Mouse (Mus musculus): ENCODE measurements around the gene Lonp1.
"Not testable (repeated sequence)": the region's sequence is repeated elsewhere in the genome, so short reads cannot be mapped to it uniquely, and the experiment has no call there.

Gene Lonp1

DNA sequence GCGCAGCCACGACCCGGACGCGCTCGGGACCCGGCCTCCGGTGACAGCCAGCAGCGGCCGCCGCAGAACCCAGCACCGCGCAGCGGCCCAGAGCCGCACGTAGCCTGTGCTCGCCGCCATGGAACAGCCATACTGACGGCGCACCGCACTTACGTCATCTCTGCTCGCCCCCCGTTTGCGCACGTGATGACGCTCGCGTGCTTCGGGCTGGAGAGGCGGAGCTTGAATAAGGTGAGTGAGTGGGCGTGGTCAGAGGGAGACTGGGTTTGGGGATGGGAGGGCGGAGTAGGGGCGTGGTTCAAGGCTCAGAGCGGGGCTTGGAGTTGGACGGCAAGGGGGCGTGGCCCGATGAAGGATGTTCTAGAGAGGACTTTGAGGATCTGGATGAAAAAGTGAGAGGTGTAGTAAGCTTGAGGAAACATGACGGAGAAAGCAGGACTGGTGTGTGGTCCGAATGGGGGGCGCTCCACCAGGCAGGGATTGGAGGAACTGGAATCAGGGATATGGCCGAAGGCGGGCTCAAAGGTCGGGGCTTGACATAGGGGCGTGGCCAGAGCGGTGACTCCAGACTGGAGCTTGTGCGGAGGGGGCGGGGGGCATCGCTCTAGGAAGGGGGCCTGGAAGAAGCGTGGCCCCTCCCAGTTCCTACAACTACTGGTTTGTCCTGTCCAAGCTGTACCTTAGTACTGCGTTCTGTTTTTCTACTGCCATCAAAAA is at the start of gene Lonp1:
Gene Lonp1, minus strand, starts transcription at position 134 of the 717 bp plus-strand sequence.
- peak; percentile 89 to 95 for DNase-seq

DNA sequence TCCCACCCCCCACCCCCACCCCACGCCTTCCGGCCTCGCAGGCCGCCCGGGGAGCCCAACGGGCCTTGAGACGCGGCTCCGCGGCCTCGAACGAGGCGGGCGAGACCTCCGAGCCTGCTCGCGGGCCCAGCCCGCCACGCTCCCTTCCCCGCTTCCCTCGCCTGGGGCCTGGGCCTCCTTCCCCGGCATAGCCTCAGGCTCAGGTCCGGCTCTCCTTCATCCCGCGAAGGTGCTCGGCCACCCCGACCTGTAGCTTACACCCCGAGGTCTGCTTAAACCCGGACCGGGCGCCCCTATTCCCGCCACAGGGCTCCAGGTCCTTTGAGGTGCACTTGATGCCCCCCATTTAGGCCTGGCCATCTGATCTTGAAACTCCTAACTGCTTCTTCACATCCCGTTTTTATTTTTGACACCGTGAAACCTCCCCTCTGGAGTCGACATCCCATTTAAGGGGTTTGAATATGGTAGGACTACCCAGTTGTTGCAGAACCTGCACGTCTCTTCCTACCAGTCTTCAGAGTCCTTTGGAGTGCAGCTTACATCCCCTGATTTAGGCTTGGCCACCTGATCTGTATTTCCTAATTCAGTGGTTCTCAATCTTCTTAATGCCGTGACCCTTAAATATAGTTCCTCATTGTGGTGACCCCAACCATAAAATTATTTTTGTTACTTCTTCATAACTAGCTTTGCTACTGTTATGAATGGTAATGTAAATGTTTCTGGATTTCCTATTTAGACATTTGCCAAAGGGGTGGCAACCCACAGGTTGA is 47.1 kb upstream of the Lonp1 start:
- peak in 1 of 2 experiments; percentile 54 for DNase-seq

DNA sequence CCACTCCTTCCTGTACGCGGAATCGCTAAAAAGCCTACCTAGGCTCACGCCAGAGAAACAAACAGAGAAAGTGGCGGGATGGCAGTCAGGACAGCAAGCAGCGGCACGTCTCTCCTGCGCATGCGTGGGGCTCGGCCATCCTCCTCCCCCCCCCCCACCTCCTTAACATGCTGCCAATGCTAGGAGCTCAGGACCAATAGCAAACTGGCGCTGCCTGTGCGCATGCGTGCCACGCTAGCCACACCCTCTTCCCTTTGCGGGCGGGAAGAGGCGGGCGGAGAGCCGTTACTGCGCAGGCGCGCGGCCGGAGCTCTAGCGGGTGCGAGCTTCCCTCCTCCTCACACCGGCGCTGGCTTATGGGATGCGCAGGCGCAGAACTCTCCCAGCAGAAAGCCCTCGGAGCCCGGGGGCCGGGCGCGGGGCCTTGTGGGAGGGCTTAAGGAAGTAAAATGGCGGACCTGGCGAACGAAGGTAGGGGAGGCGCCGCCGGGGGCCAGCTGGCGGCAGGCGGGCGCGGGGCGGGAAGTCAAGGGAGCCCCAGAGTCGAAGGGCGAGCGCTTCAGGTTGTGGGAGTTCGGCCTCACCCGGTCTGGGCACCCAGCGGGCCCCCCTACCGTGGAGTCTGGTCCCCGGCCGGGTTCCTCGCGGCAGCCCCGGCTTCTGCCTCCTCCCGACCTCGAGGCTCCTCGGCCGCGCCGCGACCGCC is 46.4 kb upstream of the Lonp1 start, which contains the start of gene Ranbp3:
Gene Ranbp3, plus strand, starts transcription at position 354 of the 706 bp plus-strand sequence.
- peak; percentile 99 to 100 for DNase-seq

DNA sequence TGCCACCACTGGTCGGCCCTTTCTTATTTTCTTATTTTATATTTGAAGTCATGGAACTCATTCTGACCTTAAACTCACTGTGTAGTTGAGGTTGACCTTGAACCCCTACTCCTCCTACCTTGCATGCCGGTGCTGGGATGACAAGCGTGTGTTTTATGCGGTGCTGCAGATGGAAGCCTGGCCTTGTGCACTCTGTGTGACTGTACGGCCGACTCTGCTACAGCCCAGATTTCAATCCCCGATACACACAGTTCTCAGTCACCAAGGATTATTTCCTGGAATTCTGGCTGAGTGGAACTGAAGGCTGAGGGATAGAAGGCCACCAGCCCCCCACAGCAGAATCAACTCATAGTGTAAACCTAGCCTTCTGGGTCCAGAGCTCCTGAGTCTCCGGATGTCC is 43.1 kb upstream of the Lonp1 start:
- DNase-seq = no peak

DNA sequence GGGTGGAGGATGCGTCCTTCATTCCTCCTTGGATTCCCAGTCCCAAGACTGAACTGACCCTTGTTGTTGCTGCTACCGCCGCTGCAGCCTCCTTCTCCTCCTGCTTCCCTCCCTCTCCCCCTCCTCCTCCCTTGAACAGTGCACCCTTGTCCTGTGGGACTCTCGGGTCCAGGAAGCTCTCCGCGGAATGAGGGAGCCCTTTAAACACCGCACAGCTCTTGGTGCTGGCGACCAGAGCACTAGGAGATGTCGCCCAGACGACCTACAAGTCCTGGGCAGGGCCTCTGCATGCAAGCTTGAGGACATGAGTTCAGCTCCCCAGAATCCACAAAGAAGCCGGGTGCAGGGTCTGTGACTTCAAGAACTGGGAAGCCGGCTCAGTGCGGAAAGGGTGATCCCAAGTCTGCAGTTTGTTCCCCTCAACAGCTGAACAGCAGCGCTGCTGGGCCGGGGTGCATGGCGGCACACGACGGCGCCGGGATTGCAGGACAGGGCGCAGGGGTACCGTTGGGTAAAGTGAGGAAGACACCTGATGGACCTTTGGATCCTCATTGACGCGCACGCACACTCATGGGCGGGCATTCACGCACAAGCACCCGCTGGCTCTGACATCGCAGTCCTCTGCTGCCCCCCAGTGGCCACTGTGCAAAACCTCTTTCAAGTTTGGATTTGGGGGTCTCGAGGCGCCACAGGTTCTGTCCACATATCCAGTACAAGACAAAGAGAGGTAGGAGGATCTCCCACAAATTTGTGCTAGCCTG is 41.9 kb upstream of the Lonp1 start:
- peak; percentile 59 to 64 for DNase-seq

DNA sequence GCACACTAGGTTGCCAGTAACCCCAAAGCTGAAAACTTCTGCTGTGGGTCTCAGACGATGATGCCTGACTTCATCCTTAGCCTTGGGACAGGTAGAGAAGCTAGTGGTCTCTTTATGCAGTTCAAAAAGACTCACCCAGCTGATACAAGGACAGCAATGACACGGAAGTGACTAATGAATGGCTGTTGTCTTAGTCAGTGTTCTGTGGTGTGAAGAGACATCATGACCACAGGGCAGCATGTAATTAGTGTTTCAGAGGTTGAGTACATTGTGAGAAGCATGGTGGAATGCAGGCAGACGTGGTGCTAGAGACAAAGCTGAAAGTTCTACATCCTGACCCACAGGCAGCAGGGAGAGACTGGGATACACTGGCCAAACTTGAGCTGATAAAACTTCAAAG is 40.9 kb upstream of the Lonp1 start:
- no peak for DNase-seq

DNA sequence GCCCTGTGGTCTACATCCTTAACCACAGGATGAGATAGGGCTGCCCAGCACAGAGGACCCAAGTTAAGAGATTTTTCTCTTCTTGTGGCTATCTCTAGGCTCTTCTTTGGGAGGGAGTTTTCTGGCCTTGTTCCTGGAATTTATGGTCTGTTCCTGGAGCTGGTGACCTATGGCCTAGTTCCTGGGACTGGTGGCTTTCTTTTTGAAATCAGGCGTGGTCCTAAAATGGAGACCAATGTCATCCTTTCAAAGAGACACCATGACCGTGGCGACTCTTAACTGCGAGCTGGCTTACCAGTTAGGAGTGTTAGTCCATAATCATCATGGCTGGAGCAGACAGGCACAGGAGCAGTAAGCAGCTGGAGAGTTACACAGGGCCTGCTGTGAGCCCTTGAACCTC is 39.7 kb upstream of the Lonp1 start:
- no peak for DNase-seq

DNA sequence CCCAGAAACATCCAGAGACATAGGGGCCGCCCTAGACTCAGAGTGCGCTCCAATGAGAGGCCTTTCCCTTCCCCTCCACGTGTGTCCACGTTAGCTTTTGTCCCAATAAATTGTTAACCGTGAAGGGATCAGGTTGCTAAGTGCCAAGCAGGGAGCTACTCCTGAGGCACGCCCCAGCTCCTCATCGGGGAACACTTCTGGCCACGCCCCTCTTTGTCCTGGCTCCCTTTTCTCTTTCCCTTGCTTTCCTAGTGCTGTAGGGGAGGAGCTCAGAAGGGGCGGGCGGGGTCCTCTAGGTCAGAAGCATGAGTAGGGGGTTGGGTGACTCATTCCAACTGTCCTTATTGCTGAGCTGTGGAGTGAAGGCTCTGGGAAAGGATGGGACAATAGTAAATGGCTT is 37.6 kb upstream of the Lonp1 start:
- no peak for DNase-seq

DNA sequence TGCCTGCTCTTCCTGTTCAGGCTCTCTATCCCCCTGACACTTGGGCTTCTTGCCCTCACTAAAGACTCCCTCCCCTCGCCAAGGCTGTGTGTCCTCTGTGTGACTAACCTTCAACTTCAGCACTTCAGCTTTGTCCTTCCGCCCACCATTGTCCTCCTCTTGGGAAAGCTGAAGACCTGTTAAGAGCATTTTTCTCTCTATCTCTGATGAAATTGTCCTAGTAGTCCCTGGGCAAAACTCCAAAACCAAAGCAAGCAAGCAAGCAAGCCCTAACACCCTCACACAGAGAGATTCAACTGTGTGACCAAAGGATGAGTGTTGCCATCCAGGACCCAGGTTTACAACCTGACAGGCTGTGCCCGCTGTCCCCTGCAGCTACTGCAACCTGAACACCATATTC is 37.0 kb upstream of the Lonp1 start:
- no peak for DNase-seq

DNA sequence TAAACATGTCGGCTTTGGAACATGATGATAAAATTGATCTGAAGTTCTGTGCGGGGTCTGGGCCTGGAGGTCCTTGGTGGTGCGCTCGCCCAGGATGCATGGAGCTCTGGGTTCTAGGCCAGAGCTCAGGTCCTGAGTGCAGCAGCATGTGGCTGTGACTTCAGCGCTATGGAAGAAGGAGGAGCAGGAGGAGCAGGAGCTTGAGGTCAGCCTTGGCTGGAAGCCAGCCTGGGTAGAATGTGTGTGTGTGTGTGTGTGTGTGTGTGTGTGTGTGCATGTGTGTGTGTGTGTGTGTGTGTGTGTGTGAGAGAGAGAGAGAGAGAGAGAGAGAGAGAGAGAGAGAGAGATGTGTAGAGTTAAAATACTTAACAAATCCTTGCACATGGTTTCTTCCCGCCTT is 29.5 kb upstream of the Lonp1 start:
- DNase-seq = no peak

DNA sequence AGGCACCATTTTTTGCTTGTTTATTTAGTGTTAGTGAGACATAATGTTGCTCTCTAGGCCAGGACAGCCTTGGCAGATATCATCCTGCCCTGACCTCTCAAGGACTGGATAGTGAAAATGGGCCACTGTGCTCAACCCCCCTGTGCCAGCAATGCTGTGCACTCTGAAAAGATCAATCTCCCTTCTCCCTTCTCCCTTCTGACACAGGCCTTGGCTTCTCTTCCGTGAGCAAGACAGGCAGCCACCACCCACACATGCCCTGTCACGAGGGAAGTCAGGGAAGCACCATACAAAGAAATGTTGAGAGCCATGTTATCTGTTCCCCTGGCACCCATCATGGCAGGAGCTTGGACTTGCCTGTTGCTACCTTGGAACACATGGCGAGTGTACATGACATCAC is 28.6 kb upstream of the Lonp1 start:
- DNase-seq = no peak

DNA sequence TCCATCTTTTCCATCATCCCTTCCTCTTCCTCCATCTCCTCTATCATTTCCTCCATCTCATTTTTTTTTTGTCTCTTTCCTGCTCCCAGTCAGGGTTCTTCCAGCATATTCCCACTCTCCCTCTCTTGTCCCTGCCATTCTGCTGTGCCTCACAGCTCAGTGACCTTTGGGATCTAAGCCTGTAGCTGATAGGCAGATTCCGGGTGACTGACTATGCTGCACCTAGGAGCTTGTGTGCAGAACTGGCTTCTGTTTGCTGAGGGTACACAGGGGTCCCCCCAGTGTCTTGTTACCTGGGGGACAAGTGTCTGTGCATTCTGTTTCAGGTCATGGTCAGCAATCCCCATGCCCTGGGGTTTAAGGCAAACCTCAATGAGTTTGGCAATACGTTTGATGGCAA is 28.1 kb upstream of the Lonp1 start:
- no peak for DNase-seq

DNA sequence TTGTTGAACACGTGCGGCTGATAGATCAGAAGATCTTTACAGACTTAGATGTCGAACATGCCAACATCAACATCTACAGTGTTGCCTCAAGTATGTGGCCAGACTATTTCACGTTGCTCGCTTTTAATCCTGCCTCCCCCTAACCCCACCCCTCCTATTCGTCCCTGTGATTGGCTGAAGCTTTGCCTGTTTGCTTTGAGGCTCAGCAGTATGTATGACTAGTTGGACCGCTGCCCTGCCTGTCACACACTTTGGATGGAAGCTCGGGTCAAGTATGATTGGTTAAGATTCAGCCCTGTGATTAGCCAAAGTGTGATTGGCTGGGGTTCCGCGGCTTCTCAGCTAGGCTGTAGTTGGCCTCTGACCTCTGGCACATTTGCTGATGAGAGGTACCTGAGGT is 25.1 kb upstream of the Lonp1 start:
- no peak for DNase-seq

DNA sequence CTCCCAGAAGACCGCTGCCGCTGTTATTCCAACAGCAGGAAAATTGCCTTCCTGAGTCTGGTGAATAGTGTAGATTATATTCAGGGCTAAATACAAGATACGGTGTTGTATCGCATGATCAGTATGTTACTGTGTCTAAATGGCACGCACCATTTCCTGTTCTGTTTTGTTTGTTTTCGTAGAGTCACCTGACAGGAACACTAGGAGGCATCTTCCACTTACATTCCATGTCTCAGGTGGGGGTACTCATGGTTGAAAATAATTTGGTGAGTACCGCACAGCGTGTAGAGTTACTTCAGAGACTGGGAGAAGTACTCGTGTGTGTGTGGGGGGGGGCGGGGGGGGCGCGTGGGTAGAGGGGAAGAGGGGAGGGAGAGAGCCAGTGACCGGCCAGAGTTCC is 20.9 kb upstream of the Lonp1 start:
- DNase-seq = no peak

DNA sequence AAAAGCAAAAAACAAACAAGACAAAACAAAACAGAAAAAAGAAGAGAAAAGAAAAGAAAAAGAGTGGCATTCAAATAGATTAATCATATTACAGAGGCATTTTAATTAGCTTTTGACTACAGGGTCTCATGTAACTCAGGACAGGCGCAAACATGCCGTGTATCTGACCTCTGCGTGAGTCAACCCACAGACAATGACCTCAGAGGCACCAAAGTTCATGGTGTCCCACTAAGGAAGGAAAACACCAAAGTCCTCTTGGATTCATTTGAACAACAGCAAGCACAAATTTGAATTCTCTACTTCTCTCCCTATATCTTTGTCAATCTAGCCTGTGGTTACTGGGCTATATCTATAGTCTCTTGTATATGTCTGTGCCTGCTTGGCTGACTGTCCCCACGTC is 16.6 kb upstream of the Lonp1 start:
- no peak for DNase-seq

DNA sequence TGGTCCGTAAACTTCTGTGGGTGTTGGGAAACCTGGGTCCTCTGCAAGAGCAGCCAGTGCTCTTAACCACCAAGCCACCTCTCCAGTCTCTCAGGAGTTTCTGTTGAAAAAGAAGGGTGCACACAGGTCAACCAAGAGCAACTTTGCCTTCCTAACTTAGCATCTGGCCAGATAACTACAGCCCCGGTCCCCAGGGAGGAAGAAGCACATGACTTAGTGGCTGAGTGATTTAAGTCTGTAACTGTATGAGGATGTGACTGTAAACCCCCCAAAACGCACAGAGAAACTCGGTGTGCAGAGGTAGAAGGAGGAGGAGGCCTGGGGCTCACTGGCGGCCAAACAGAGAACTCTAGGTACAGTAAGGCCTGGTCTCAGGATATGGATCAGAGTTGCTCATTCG is 7.3 kb upstream of the Lonp1 start:
- DNase-seq = no peak

DNA sequence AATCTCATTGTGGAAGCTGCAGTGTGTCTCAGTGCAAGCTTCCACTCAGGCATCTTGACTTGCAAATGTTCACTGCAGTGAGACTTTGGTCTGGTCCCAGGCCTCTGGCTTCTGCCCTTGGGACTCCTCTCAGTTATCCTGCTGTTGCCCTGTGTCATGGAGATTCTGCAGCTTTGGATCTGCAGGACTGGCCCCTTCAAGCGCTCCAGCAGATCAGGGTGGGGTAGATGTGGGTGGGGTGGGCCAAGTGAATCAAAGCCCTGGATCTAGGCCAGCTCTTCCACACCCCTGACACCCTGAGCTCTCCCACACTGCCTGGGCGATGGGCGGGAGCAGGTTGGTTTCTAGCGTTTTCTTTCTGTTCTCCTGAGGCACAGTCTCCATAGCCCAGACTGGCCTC is 5.1 kb upstream of the Lonp1 start:
- DNase-seq = no peak

DNA sequence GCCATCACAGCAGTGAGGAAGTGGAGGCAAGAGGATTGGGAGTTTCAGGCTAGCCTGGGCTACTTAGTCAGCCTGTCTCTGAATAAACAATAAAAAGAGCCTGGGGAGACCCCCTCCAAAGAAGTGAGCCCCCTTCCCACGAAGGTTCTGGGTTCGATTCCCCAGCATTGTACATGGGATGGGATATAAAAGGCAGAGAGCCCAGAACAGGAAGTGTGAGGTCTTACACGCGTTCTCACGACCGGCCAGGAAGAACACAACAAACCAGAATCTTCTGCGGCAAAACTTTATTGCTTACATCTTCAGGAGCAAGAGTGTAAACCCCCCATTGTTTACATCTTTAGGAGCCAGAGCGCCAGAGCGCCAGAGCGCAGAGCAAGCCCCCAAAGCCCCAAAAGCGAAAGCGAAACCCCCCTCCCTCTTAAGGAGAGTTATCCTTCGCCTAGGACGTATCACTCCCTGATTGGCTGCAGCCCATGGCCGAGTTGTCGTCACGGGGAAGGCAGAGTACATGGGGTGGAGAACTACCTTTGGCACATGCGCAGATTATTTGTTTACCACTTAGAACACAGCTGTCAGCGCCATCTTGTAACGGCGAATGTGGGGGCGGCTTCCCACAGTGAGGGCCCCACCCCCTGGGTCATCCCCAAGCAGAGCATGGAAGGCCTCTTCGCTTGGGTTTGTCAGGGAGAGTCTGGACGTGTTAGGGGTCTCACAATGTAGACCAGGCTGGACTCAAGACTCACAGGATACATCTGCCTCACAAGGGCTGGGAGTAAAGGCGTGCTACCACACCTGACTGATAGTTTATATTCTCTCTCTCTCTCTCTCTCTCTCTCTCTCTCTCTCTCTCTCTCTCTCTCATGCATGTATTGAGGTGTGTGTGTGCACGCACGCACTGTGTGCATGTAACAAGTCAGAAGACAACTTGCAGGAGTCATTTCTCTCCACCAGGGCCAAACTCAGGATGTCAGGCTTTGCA is 3.4 kb upstream of the Lonp1 start:
- not testable (repeated sequence) for DNase-seq

DNA sequence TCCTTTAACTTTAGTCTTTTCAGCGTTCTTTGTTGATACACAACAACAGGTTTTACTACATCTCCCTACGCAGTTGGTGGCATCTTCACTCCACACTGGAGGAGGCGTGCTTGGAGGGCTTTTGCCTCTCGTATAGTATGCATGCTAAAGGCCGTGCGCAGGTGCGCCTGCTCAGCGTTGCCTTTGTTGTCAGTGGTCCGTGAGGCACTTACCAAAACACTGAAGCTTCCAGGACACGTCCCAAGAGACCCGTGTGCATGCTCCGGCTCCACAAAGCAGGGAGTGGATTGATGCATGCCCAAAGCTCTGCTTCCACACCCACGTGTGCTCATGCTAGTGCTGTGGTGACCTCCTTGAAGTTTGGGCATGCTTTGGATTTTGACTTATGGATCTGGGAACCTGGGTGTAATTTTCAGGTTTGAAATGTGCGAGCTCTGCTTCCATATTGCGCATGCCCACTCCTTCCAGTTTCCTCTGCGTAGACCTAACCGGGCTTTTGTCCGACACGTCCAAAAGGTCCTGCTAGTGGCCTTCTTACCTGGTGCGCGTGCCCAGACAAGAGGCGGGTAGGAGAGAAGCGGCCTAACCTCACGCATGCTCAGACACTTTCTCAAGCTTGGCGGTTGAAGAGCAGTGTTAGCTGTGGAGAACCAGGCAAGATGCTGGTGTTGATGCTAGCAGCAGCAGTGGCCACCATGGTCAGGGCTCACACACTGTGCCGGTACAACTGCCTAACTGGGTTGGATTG is 1.0 kb upstream of the Lonp1 start, which contains the start of gene Catsperd:
Gene Catsperd, plus strand, starts transcription at position 614 of the 748 bp plus-strand sequence.
- no peak for DNase-seq

DNA sequence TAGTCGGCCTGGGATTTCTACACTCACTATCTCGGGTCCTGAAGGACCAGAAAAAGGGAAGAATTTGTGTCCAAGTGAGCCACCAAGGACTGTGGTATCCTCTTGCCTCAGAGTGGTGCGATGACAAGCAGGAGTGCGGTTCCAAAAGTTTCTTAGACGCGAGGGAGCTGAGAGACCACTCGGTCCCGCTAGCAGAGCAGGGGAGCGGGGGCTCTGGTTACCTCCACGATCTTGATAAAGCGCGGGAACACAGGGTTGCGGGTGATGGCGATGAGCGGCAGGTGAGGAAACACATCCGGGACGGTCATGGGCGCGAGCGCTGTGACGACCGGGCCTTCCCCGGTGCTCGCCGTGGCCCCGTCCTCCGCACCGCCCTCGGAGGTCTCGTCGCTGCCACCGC is 427 bp downstream of the Lonp1 start:
- DNase-seq = no peak

DNA sequence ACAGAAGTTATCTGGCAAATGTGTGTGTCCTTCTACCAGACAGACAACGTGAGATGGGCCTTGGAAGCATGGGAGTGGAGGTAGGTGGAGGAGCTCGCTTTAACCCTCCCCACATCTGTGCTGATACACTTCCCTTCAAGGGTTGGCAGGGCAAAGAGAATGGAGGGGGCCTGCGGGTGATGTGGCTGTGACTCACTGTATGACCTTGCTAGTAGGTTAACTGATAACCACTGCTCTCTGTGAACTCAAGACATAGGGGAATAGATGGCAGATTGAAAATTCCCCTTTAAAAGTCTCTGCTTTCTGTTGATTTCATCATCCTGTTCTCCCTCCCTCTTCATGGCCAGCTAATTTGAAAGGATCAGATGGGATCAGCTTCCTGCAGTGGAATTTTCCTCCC is 1.2 kb downstream of the Lonp1 start:
- DNase-seq = no peak

Data from thymus, adult 18-20 months (tissue).